11 mouse cellular contexts compared by ENCODE assay signal in the genomic region with DNA sequence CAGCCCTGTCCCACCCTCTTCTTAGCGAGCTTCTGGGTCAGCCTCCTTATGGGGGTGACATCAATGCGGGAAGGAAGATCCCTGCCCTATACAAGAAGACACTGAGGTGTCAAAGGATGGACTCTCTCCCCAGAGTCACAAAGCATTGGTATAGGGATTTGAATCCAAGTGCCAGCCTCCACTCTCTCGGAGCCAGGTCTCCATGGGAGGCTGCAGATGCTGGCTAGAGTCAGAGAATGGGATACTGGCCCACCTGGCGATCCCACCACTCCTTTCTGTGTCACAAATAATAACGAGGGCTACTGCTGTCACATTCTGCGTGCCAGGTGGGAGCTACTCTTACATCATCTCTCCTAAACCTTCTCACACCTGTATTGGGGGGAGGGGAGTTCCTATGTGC.
DNase-seq lines count a peak whose midpoint lies in the region.
"Had no signal": no experiment of that assay in that cellular context is flagged by ENCODE, and none has a peak within 500 bp of the region (broad histone marks: within the 10 kb centered on the region; RNA-seq: fewer than 3 reads in every experiment).

No protein-coding gene starts in this region.

- DNase-seq in cerebellum, adult 11-12 months = peak; percentile 32
- no peak for DNase-seq in cerebellum, postnatal 4 days (ENCODE audit: low spot score in 2 of 2)
- DNase-seq in cerebellum, postnatal 14 days = peak; percentile 33 to 50
- DNase-seq in cerebellum, postnatal 25 days = no peak
- DNase-seq in left cerebral cortex, postnatal 4 days = peak; percentile 47
- DNase-seq in left cerebral cortex, postnatal 10 days (ENCODE audit: extremely low spot score in 1 of 2, low spot score in 2 of 2) = no peak
- DNase-seq: adrenal gland, adult 8-10 months; adrenal gland, postnatal 14 days; adrenal gland, postnatal 36 days; B cell, adult 2 months; forebrain, postnatal 0 days had no signal

- intact Hi-C loops in left cerebral cortex, postnatal 4 days (cut with DNase I) = no loop called here
- intact Hi-C loops in left cerebral cortex, postnatal 10 days (cut with DNase I) = no loop called here

Comparison
In these comparisons a context has a peak if more than half of its experiments do, and no peak if none do; other contexts are left out.
1. DNase-seq: peak in cerebellum, adult 11-12 months (single experiment), cerebellum, postnatal 14 days (2 of 2) and left cerebral cortex, postnatal 4 days (single experiment); none in cerebellum, postnatal 4 days (0 of 2), cerebellum, postnatal 25 days (0 of 2) and left cerebral cortex, postnatal 10 days (0 of 2).